In genomic region chr9:54807761-54808160, GRCm38 (mm10) we compare ENCODE assay signal across 20 mouse cellular contexts. TPM values are rescaled to one million over a fixed set of nuclear protein-coding genes. Genes with fewer than 3 reads are reported as not detected.
DNase-seq lines count a peak whose midpoint lies in the region; ATAC-seq lines count a peak whose summit lies in the region.
"Had no signal": no experiment of that assay in that cellular context is flagged by ENCODE, and none has a peak within 500 bp of the region (broad histone marks: within the 10 kb centered on the region; RNA-seq: fewer than 3 reads in every experiment).

No protein-coding gene starts in this region.

- ATAC-seq in cerebellum, adult (ENCODE audit: insufficient number of reproducible peaks, low FRiP score, low TSS enrichment): no peak
- ATAC-seq: inflammation-experienced regulatory T-cells, adult 6 months; midbrain, embryonic 13.5 days had no signal

- peak; percentile 8 for DNase-seq in adrenal gland, postnatal 14 days
- no peak for DNase-seq in adrenal gland, postnatal 25 days
- peak; percentile 13 for DNase-seq in kidney, adult 9 months
- no peak for DNase-seq in kidney, postnatal 10 days
- peak; percentile 56 for DNase-seq in embryo, embryonic 10.5 days (ENCODE audit: low spot score)
- no peak for DNase-seq in frontal cortex, postnatal 25 days (ENCODE audit: low spot score in 2 of 2)
- DNase-seq: cerebellum, adult 11-12 months; cerebellum, postnatal 10 days; gastrocnemius, postnatal 36 days; left cerebral cortex, postnatal 4 days; liver; lung, postnatal 36 days; right cerebral cortex, postnatal 14 days had no signal

RNA-seq across cellular contexts. Expression of gene Crabp1, which starts 43.2 kb away (rescaled TPM):
- total RNA-seq in adrenal gland, postnatal 14 days (2021): 6.5 and 8.2 TPM in 2 replicates
- 8.4 and 9.5 TPM in 2 replicates for total RNA-seq in adrenal gland, postnatal 25 days (2021)
- total RNA-seq: CH12.LX; G1E; heart, adult 8-10 months; heart, postnatal 25 days had no signal

RNA-seq across cellular contexts. Expression of gene Ireb2, which starts 55.8 kb away (rescaled TPM):
- 48.8 and 53.9 TPM in 2 replicates for total RNA-seq in adrenal gland, postnatal 14 days (2021)
- total RNA-seq in adrenal gland, postnatal 25 days (2021): 63.1 and 64.0 TPM in 2 replicates

Comparison
In these comparisons a context has a peak if more than half of its experiments do, and no peak if none do; other contexts are left out.
1. DNase-seq: peak in adrenal gland, postnatal 14 days (single experiment), kidney, adult 9 months (single experiment) and embryo, embryonic 10.5 days (single experiment); none in adrenal gland, postnatal 25 days (single experiment), kidney, postnatal 10 days (single experiment) and frontal cortex, postnatal 25 days (0 of 2).